Mouse (Mus musculus) lung, postnatal 0 days (tissue): ENCODE results near the gene Avp. TPM values are rescaled to one million over a fixed set of nuclear protein-coding genes. Genes with fewer than 3 reads are reported as not detected.
"Not testable (repeated sequence)": the region's sequence is repeated elsewhere in the genome, so short reads cannot be mapped to it uniquely, and the experiment has no call there.

Source experiments
- ATAC-seq: fragments of 200-750 bp; cut with Nextera tagmentation; 2 replicates; pipeline ENCODE4 v1.8.0; 2017; ENCODE audit warnings: moderate library complexity
- DNase-seq: peaks from one replicate; pipeline ENCODE4 v3.0.0-alpha.2; 2016; ENCODE audit warnings: low spot score
- H3K27ac ChIP-seq: fragments of 300-500 bp; sonication (generic); 2 replicates; pipeline ENCODE4 v1.5.1; 2014; ENCODE audit warnings: antibody characterized with exemption, mild to moderate bottlenecking, low read length, mixed read lengths
- H3K27me3 ChIP-seq: fragments of 300-500 bp; sonication (generic); replicated peaks from 2 replicates; pipeline ENCODE4 v1.6.1; 2014; ENCODE audit warnings: low read length, mixed read lengths; ENCODE audit not compliant: insufficient read depth
- H3K36me3 ChIP-seq: fragments of 300-500 bp; sonication (generic); 2 replicates; pipeline ENCODE4 v1.6.1; 2014; ENCODE audit warnings: low read length, mixed read lengths; ENCODE audit not compliant: insufficient read depth
- H3K4me1 ChIP-seq: fragments of 300-500 bp; sonication (generic); 2 replicates; pipeline ENCODE4 v1.6.1; 2014; ENCODE audit warnings: antibody characterized with exemption, low read depth, low read length, mixed read lengths; ENCODE audit not compliant: insufficient read depth
- H3K4me2 ChIP-seq: fragments of 300-500 bp; sonication (generic); replicated peaks from 2 replicates; pipeline ENCODE4 v1.6.1; 2014; ENCODE audit warnings: low read depth, mild to moderate bottlenecking, low read length, moderate library complexity, mixed read lengths
- H3K4me3 ChIP-seq: fragments of 300-500 bp; sonication (generic); 2 replicates; pipeline ENCODE4 v1.5.1; 2014; ENCODE audit warnings: low read depth, low read length
- H3K9ac ChIP-seq: fragments of 300-500 bp; sonication (generic); replicated peaks from 2 replicates; pipeline ENCODE4 v1.6.1; 2014; ENCODE audit warnings: low read depth, mild to moderate bottlenecking
- H3K9me3 ChIP-seq: fragments of 300-500 bp; sonication (generic); 2 replicates; pipeline ENCODE4 v1.6.1; 2016; ENCODE audit warnings: low read length, mixed read lengths
- CTCF ChIP-seq: IDR thresholded peaks from 2 replicates; pipeline ENCODE4 v1.5.1; 2016; ENCODE audit warnings: antibody characterized with exemption, mild to moderate bottlenecking
- EP300 ChIP-seq: IDR thresholded peaks from 2 replicates; pipeline ENCODE4 v1.6.1; 2016; ENCODE audit warnings: antibody characterized with exemption, mild to moderate bottlenecking, control low read depth
- WGBS: fragments of 180-500 bp; shearing (Covaris S2); extraction: QIAGEN DNeasy Blood & Tissue Kit; methylation state at CpG from one replicate; pipeline ENCODE4 v1.1.7; 2014; 5-methylcytosine and 5-hydroxymethylcytosine counted together
- polyA plus RNA-seq: library from polyadenylated mRNA; unstranded; fragments of >200 nt; fragmentation: Nextera tagmentation; extraction: Ambion mirVana; gene quantifications from 2 replicates; pipeline ENCODE4 v1.2.1, GENCODE M21; 2015

Avp gene
- polyA plus RNA-seq, 1 experiment from 2014 or later, result not detected

- WGBS, result 7% methylated on average over 12 of the region's 12 CpGs
These were observed 4.7 kb downstream of the Avp start for GRCm38 (mm10) chr2:130577632-130578031.

GRCm38 (mm10) chr2:130577021-130577420, 5.3 kb downstream of the Avp start:
- H3K4me1 ChIP-seq, result peaks cover 2% of the 10 kb centered on the region; the same call in 1 of the 2 replicates
- H3K9me3 ChIP-seq, result no peaks in the 10 kb centered on the region
- TF ChIP-seq CTCF, result no peak
- no peak for TF ChIP-seq EP300
- H3K9ac ChIP-seq, result no peak overlapping the region
- no peak for DNase-seq
- H3K27me3 ChIP-seq, result peaks cover 65% of the 10 kb centered on the region
- peak overlapping the region; percentile 21; the same call in 1 of the 2 replicates for H3K4me3 ChIP-seq
- H3K27ac ChIP-seq, result no peak overlapping the region
- H3K4me2 ChIP-seq, result 0 out of 2 replicates have a peak overlapping the region, but pooled peaks have one; percentile 30
- no peaks in the 10 kb centered on the region for H3K36me3 ChIP-seq
- 9% methylated on average over 9 of the region's 9 CpGs for WGBS
- ATAC-seq, result no peak

More at GRCm38 (mm10) chr2:130577632-130578031, 4.7 kb downstream of the Avp start:
- no peak overlapping the region for H3K9ac ChIP-seq
- DNase-seq (peak; percentile 53), ATAC-seq (peak; percentile 53)
- H3K4me3 ChIP-seq, result no peak overlapping the region
- H3K4me1 ChIP-seq, result peaks cover 2% of the 10 kb centered on the region; the same call in 1 of the 2 replicates
- H3K4me2 ChIP-seq, result no peak overlapping the region
- no peak for TF ChIP-seq CTCF
- TF ChIP-seq EP300, result no peak
- H3K9me3 ChIP-seq, result no peaks in the 10 kb centered on the region
- peaks cover 68% of the 10 kb centered on the region for H3K27me3 ChIP-seq
- H3K36me3 ChIP-seq, result no peaks in the 10 kb centered on the region
- H3K27ac ChIP-seq, result no peak overlapping the region

GRCm38 (mm10) chr2:130576564-130576963, 5.8 kb downstream of the Avp start:
- H3K4me1 ChIP-seq, DNase-seq, H3K27ac ChIP-seq, H3K36me3 ChIP-seq, ATAC-seq, H3K9ac ChIP-seq, H3K9me3 ChIP-seq: not testable (repeated sequence)
- Histone ChIP-seq H3K4me3 (peak overlapping the region; percentile 21; the same call in 1 of the 2 replicates), H3K27me3 (peaks cover 60% of the 10 kb centered on the region), H3K4me2 (peak overlapping the region; percentile 30; the same call in 1 of the 2 replicates)
- 4% methylated on average over 22 of the region's 32 CpGs for WGBS

GRCm38 (mm10) chr2:130575873-130576272, 6.5 kb downstream of the Avp start, which contains the start of gene Oxt:
Oxt (plus strand) TSS chr2:130576173.
- Histone ChIP-seq H3K9me3 (no peaks in the 10 kb centered on the region), H3K27ac (no peak within 1 kb of the TSS), H3K4me2 (peak within 1 kb of the TSS; percentile 30; the same call in 1 of the 2 replicates), H3K27me3 (peaks cover 55% of the 10 kb centered on the region), H3K4me3 (peak within 1 kb of the TSS; percentile 21; the same call in 1 of the 2 replicates), H3K4me1 (peaks cover 2% of the 10 kb centered on the region; the same call in 1 of the 2 replicates), H3K9ac (no peak within 1 kb of the TSS), H3K36me3 (no peaks in the 10 kb centered on the region)
- no peak for TF ChIP-seq EP300
- no peak for TF ChIP-seq CTCF
- WGBS, result 50% methylated on average over 9 of the region's 9 CpGs
- no peak for ATAC-seq
- no peak for DNase-seq

- Histone ChIP-seq H3K9me3 (no peaks in the 10 kb centered on the region), H3K36me3 (no peaks in the 10 kb centered on the region), H3K27me3 (peaks cover 46% of the 10 kb centered on the region), H3K9ac (no peak overlapping the region), H3K4me3 (no peak overlapping the region), H3K4me2 (no peak overlapping the region), H3K27ac (no peak overlapping the region), H3K4me1 (peaks cover 2% of the 10 kb centered on the region; the same call in 1 of the 2 replicates)
- no peak for ATAC-seq
- DNase-seq, result no peak
- WGBS, result 81% methylated on average over 5 of the region's 5 CpGs
- TF ChIP-seq EP300, result no peak
- no peak for TF ChIP-seq CTCF
These were observed 7.4 kb downstream of the Avp start for GRCm38 (mm10) chr2:130574960-130575359.

GRCm38 (mm10) chr2:130569926-130570325, 12.4 kb downstream of the Avp start:
- no peak overlapping the region for H3K9ac ChIP-seq
- TF ChIP-seq CTCF (no peak), EP300 (no peak)
- ATAC-seq, result no peak

More at GRCm38 (mm10) chr2:130569926-130570325, 12.4 kb downstream of the Avp start:
- no peak overlapping the region for H3K27ac ChIP-seq
- H3K4me1 ChIP-seq, result no peaks in the 10 kb centered on the region
- no peaks in the 10 kb centered on the region for H3K9me3 ChIP-seq
- H3K27me3 ChIP-seq, result 0 out of 2 replicates have a peak, but pooled peaks cover 3% of the 10 kb centered on the region
- H3K4me2 ChIP-seq, result no peak overlapping the region
- no peak for DNase-seq
- H3K36me3 ChIP-seq, result no peaks in the 10 kb centered on the region
- H3K4me3 ChIP-seq, result no peak overlapping the region
